Mouse (Mus musculus) macrophage (primary cell): ENCODE data around the gene Uso1. TPM values are rescaled to one million over a fixed set of nuclear protein-coding genes. Genes with fewer than 3 reads are reported as not detected.
"Not testable (repeated sequence)": the region's sequence is repeated elsewhere in the genome, so short reads cannot be mapped to it uniquely, and the experiment has no call there.

Experiments
- H3K27ac ChIP-seq: fragments of 350-480 bp; formaldehyde crosslinking; 2 replicates; pipeline ENCODE4 v1.9.0; 2021
- H3K36me3 ChIP-seq: fragments of 350-480 bp; formaldehyde crosslinking; 2 replicates; pipeline ENCODE4 v1.9.0; 2021; ENCODE audit errors: inconsistent target
- H3K4me3 ChIP-seq: fragments of 350-480 bp; formaldehyde crosslinking; 2 replicates; pipeline ENCODE4 v1.9.0; 2021; ENCODE audit errors: inconsistent target
- H3K79me2 ChIP-seq: fragments of 350-480 bp; formaldehyde crosslinking; 2 replicates; pipeline ENCODE4 v1.9.0; 2021; ENCODE audit errors: inconsistent target
- WGBS: methylation state at CpG from one replicate; pipeline ENCODE4 v1.1.7; 2026; ENCODE audit warnings: inconsistent platforms; ENCODE audit not compliant: missing documents; 5-methylcytosine and 5-hydroxymethylcytosine counted together
- polyA plus RNA-seq: library from polyadenylated mRNA; stranded (reverse); fragments of 250-400 nt; gene quantifications from 3 replicates; pipeline ENCODE4 v1.2.4, GENCODE M21; 2018; ENCODE audit warnings: inconsistent platforms

Gene Uso1
- polyA plus RNA-seq, 1 experiment from 2014 or later = 62.5 TPM

- not testable (repeated sequence) for H3K27ac ChIP-seq, H3K79me2 ChIP-seq, H3K4me3 ChIP-seq
- WGBS = 70% methylated on average over 2 of the region's 2 CpGs
- peaks cover 84% of the 10 kb centered on the region for H3K36me3 ChIP-seq
Measured at GRCm38 (mm10) chr5:92195716-92196115, 58.0 kb downstream of the Uso1 start.

GRCm38 (mm10) chr5:92196895-92197811 lies 59.4 kb downstream of the Uso1 start:
- H3K36me3 ChIP-seq = peaks cover 91% of the 10 kb centered on the region
- no peak overlapping the region for H3K4me3 ChIP-seq
- H3K79me2 ChIP-seq = no peaks in the 10 kb centered on the region
- H3K27ac ChIP-seq = no peak overlapping the region
- WGBS = 96% methylated on average over 15 of the region's 15 CpGs

GRCm38 (mm10) chr5:92198266-92198665 lies 60.5 kb downstream of the Uso1 start:
- Histone ChIP-seq H3K36me3 (peaks cover 87% of the 10 kb centered on the region), H3K4me3 (no peak overlapping the region), H3K27ac (no peak overlapping the region), H3K79me2 (no peaks in the 10 kb centered on the region)
- 88% methylated on average over 8 of the region's 8 CpGs for WGBS

- Histone ChIP-seq H3K27ac (no peak overlapping the region), H3K36me3 (peaks cover 35% of the 10 kb centered on the region), H3K4me3 (no peak overlapping the region), H3K79me2 (no peaks in the 10 kb centered on the region)
- 74% methylated on average over 6 of the region's 6 CpGs for WGBS
Measured at GRCm38 (mm10) chr5:92204162-92205036, 66.7 kb downstream of the Uso1 start.

GRCm38 (mm10) chr5:92205184-92205583 lies 67.4 kb downstream of the Uso1 start:
- H3K79me2 ChIP-seq = no peaks in the 10 kb centered on the region
- WGBS = 11% methylated on average over 7 of the region's 7 CpGs
- H3K27ac ChIP-seq = no peak overlapping the region
- H3K36me3 ChIP-seq = peaks cover 27% of the 10 kb centered on the region
- H3K4me3 ChIP-seq = no peak overlapping the region

GRCm38 (mm10) chr5:92205706-92206105 lies 68.0 kb downstream of the Uso1 start:
- peaks cover 22% of the 10 kb centered on the region for H3K36me3 ChIP-seq
- H3K79me2 ChIP-seq = no peaks in the 10 kb centered on the region
- 93% methylated on average over 5 of the region's 5 CpGs for WGBS
- no peak overlapping the region for H3K27ac ChIP-seq
- no peak overlapping the region for H3K4me3 ChIP-seq

GRCm38 (mm10) chr5:92206121-92206520 lies 68.4 kb downstream of the Uso1 start:
- H3K36me3 ChIP-seq = peaks cover 17% of the 10 kb centered on the region; the same call in 1 of the 2 replicates
- no peak overlapping the region for H3K4me3 ChIP-seq
- no peak overlapping the region for H3K27ac ChIP-seq
- WGBS = 97% methylated on average over 6 of the region's 6 CpGs
- H3K79me2 ChIP-seq = no peaks in the 10 kb centered on the region

- Histone ChIP-seq H3K79me2 (no peaks in the 10 kb centered on the region), H3K36me3 (no peaks in the 10 kb centered on the region), H3K27ac (no peak overlapping the region), H3K4me3 (no peak overlapping the region)
- 84% methylated on average over 8 of the region's 8 CpGs for WGBS
Measured at GRCm38 (mm10) chr5:92210205-92210604, 72.5 kb downstream of the Uso1 start.

- no peak overlapping the region for H3K4me3 ChIP-seq
- 91% methylated on average over 4 of the region's 4 CpGs for WGBS
- H3K79me2 ChIP-seq = no peaks in the 10 kb centered on the region
Measured at GRCm38 (mm10) chr5:92212231-92212630, 74.5 kb downstream of the Uso1 start.

GRCm38 (mm10) chr5:92215308-92215707 lies 77.6 kb downstream of the Uso1 start, which contains the start of gene U90926:
TSS of gene U90926 (minus strand) at chr5:92215408.
- H3K27ac ChIP-seq = no peak within 1 kb of the TSS
- H3K79me2 ChIP-seq = no peaks in the 10 kb centered on the region
- H3K36me3 ChIP-seq = no peaks in the 10 kb centered on the region
- H3K4me3 ChIP-seq = no peak within 1 kb of the TSS
- WGBS = 78% methylated on average over 4 of the region's 4 CpGs

More at GRCm38 (mm10) chr5:92212231-92212630, 74.5 kb downstream of the Uso1 start:
- H3K27ac ChIP-seq = no peak overlapping the region
- H3K36me3 ChIP-seq = no peaks in the 10 kb centered on the region

GRCm38 (mm10) chr5:92218915-92219793 lies 81.4 kb downstream of the Uso1 start:
- Histone ChIP-seq H3K4me3 (no peak overlapping the region), H3K36me3 (no peaks in the 10 kb centered on the region), H3K27ac (no peak overlapping the region), H3K79me2 (no peaks in the 10 kb centered on the region)
- WGBS = 66% methylated on average over 17 of the region's 17 CpGs

- WGBS = 49% methylated on average over 6 of the region's 6 CpGs
- no peaks in the 10 kb centered on the region for H3K36me3 ChIP-seq
- no peak overlapping the region for H3K4me3 ChIP-seq
- no peaks in the 10 kb centered on the region for H3K79me2 ChIP-seq
- no peak overlapping the region for H3K27ac ChIP-seq
Measured at GRCm38 (mm10) chr5:92219826-92220225, 82.1 kb downstream of the Uso1 start.

GRCm38 (mm10) chr5:92220287-92220902 lies 82.7 kb downstream of the Uso1 start:
- H3K27ac ChIP-seq = no peak overlapping the region
- WGBS = 90% methylated on average over 7 of the region's 8 CpGs
- no peaks in the 10 kb centered on the region for H3K79me2 ChIP-seq
- no peak overlapping the region for H3K4me3 ChIP-seq
- H3K36me3 ChIP-seq = no peaks in the 10 kb centered on the region

GRCm38 (mm10) chr5:92227782-92228181 lies 90.0 kb downstream of the Uso1 start:
- Histone ChIP-seq H3K4me3 (no peak overlapping the region), H3K79me2 (no peaks in the 10 kb centered on the region), H3K36me3 (no peaks in the 10 kb centered on the region), H3K27ac (no peak overlapping the region)
- 60% methylated on average over 7 of the region's 7 CpGs for WGBS
